Mouse (Mus musculus): ENCODE results near the gene Fpr-rs7.

Gene Fpr-rs7

GRCm38 (mm10) chr17:20114126-20114525 is at the start of gene Fpr-rs7:
Gene Fpr-rs7 (minus strand): TSS chr17:20114226.
- DNase-seq (ENCODE audit: low read depth, low spot score) = no peak

GRCm38 (mm10) chr17:20074090-20074489 is 39.9 kb downstream of the Fpr-rs7 start:
- no peak for DNase-seq (ENCODE audit: low read depth, low spot score)

- no peak for DNase-seq (ENCODE audit: low read depth, low spot score)
These were observed 42.2 kb downstream of the Fpr-rs7 start for GRCm38 (mm10) chr17:20071656-20072396.

Data from forelimb bud, embryonic 11.5 days (tissue).